Mouse (Mus musculus) liver (tissue): ENCODE measurements around the gene Vps26c.
"Not testable (repeated sequence)": the region's sequence is repeated elsewhere in the genome, so short reads cannot be mapped to it uniquely, and the experiment has no call there.

ENCODE experiments used
- DNase-seq: peaks from one replicate; pipeline ENCODE4 v3.0.0-alpha.2; 2020; ENCODE audit warnings: mixed read lengths

The Vps26c gene

DNA sequence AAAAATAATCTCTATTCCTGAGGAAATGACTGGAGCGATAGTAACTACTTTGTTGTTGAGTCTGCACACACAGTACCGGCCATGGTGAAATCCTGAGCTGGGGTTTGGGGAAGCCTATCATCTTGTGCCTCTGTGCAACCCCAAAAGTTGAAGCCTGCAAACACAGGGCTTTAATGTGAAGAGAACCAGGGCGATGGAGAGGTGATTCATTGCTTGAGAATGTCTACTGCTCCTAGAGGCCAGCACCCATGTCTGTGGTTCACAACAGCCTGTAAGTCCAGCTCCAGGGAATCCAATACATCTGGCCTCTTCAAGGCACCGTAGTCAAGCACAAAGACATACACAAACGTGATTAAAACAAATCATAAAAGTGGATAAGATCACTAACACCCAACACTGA is 39.3 kb downstream of the Vps26c start:
- DNase-seq = no peak

DNA sequence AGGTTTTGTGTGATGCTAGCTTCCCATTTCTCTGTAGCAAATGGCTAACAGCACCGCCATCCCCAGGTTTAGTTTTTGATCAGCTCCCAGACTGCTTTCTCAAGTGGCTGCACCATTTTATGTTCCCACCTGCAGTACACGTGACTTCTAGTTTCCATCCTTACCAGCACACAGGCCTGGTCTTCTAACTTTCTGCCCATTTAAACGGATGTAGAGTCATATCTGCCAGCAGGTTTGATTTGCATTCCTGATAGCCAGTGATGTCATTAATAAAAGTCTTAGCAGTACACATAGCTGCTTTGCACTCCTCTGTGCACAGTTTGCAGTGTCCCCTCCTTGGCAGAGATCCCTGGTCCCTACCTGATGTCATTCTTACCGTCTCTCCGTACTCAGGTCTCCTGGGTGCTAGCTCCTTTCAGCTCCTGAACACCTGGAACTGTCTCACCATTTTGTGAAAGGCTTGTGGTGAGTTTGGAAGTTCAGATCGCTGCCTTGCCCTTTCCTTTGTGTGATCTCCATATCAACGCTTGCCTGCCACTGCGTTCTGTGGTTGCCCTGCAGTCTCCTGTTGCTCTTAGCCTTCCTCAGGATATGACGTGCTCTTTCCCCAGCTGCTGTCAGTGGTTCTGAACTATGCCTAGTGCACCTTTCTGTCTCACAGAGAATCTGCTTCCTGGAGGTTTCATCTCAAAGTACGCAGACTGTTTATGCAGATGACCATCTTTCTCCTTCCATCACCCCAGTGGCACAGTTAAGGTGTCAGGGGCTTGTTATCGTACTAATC is 41.7 kb downstream of the Vps26c start:
- no peak for DNase-seq

DNA sequence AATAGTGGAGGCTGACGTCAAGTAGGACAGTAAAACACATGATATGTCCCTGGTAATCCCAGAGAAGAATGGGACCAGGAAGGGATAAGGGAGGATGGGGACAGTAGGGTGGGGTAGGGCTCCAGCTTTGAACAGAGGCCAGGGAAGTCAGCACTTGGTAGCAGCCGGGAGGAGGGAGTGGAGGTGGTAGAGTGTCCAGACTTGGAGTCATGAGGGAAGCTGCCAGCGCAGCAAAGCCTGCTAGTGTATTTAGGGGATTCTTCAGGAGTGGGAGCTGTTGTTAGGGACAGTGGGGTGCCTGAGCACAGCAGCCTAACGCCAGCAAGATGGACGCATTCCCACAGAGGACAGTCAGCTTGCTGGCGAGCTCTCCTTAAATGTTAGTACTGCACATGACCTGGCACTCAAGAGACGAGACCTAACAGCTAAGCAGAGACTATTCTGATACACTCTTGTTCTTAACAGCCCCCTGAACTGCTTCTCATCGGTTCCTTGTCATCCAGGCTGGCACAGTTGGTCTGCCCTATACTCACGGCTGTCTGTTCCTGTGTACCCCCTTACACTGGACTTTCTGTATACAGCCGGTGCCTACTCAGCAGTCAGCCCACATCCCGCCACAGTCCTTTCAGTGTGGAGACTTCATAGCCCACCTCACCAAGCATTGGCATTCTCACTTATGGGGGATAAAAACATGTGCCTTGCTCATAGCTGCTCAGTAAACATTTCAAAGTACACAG is 53.4 kb downstream of the Vps26c start:
- DNase-seq = no peak

DNA sequence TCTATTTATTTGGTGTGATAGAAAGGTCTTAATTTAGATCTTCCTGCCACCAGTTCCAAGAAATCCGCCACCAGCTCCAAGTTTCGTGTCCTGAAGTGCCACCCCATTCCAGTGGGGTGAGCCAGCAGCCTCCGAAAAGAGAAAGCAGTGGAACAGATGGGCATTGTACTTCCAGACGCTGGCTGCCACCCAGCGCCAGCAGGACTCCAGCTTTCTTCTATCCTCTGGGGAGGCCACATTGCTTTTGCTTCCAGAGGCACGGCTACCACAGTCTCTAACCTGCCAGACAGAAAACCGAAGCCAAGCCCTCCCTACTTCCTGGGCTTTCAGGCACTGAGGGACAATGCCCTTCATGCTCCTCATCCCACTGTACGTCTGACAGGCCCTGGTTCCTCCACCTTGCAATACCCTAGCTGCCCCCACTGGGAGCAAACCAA is 54.1 kb downstream of the Vps26c start:
- no peak for DNase-seq

DNA sequence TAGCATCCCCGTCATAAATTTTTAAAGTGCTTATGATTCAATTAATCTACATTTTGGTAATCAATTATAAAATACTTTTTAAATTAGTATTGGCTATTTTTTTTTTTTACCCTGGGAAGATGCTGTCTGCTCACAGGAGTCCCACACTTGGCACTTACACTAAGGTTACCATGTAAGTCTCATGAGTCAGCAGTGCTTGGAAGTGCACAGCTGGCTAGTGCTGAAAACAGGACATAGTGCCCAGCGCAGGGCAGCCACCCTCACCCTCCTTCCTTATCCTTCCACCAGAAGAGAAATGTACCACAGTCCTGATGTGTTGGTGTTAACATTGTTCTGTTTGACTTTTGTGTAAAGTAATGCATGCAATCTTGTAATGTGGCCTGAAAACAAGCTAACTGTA is 58.2 kb downstream of the Vps26c start:
- DNase-seq = no peak

DNA sequence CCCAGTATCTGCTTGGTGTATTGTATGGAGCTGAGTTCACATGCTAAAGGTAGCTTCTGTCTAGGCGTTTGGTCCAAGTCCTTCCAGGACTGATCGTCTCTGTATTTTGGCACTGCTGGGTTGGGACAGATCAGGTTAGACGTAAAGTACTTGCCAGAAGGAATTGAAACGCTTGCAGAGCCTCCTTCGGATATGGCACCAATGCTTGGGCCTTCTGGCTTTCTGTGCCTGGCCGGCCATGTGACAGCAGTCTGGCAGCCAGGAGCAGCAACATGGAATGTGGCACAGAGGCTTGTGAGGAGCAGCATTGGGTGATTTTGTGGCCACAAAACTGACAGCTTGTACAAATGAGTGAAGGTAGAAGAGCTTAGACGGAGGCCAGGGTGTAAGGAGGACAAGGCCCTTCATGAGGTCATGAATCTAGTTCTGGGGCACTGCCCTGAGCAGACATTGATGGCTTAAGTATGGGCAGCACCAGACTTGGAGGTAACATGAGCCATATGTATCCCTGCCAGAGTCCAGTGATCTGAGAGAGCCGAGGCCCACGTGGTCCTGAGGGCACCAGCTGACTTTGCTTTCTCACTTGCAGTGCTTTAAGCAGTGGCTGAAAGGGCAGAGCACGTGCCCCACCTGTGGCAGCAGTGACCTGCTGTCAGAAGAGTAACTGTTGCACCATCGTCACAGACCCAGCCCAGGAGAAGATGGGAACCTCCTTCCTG is 59.1 kb downstream of the Vps26c start:
- DNase-seq = no peak

DNA sequence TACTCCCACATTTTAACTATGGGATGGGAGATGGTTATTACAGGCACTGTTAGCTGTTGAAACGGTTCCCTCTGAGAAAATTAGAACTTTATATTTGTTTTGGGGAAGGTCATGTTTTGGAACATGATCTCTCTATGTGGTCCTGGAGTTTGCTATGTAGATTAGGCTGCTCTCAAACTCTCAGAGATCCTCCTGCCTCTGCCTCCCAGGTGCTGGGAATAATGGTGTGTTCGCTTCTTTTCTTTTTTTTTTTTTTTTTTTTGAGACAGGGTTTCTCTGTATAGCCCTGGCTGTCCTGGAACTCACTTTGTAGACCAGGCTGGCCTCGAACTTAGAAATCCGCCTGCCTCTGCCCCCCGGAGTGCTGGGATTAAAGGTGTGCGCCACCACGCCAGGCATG is 60.3 kb downstream of the Vps26c start:
- not testable (repeated sequence) for DNase-seq

DNA sequence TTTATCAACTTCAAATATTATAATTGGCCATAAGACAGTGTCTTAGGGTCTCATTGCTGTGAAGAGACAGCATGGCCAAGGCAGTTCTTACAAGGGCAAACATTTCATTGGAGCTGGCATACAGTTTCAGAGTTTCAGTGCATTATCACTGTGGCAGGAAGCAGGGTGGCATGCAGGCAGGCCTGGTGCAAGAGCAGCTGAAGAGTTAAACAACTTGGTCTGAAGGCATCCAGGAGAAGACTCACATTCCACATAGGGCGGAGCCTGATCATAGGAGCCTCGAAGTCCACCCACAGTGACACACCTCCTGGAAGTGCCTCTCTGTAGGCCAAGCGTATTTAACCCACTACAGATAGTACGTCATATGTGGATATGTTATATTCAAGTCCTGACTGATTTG is 60.7 kb downstream of the Vps26c start:
- no peak for DNase-seq

DNA sequence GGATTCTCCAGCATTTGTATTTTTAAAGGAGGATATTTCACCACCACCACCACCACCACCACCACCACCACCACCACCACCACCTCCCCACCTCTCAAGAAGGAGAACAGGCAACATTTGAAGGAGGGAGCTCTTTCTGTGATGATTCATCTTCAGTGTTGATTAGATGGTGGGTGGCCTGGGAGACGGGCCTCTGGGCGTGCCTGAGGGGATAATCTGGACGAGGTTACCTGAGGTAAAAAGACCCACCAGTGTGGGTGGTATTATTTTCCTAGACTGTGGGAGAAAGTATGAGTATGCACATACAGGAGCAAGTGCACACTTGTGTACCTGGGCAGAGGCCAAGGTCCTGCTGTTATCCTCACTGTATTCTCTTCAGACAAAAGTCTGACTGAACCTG is 62.6 kb downstream of the Vps26c start:
- DNase-seq = no peak

DNA sequence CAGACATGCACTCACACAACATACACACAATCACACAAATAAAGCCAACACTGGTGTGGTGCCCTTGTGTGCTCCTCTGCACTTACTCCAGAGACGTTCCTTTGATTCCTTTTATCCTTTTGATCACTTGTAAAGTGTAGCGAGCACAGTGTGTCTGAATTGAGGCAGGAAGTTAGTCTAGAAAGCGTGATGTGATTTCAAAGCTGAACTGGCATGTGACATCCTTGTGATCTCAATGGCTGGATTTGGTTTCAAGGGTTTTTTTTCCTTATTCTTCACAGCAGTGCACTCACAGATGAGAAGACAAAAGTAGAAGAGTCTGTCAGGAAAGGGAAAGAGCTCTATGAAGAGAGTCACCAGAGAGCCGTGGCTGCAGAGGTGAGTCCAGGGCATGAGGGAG is 72.5 kb downstream of the Vps26c start:
- no peak for DNase-seq

DNA sequence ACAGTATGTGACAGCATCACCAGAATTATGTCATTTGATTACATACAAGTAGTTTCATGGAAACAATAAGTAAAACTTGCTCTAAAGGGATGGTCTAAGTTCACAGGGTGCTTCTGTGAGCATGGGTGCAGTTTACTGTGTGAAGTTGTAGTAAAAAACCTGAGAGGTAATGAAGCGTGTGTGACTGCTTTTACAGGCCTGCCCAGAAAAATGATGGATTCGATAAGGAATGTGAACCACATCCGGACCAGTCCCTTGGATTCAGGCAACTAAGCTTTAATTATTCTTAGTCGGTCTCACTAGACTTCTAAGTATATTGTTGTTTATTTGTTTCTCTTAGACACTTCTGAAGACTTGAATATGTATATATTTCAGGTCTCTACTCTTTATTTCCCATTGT is 73.9 kb downstream of the Vps26c start:
- no peak for DNase-seq

DNA sequence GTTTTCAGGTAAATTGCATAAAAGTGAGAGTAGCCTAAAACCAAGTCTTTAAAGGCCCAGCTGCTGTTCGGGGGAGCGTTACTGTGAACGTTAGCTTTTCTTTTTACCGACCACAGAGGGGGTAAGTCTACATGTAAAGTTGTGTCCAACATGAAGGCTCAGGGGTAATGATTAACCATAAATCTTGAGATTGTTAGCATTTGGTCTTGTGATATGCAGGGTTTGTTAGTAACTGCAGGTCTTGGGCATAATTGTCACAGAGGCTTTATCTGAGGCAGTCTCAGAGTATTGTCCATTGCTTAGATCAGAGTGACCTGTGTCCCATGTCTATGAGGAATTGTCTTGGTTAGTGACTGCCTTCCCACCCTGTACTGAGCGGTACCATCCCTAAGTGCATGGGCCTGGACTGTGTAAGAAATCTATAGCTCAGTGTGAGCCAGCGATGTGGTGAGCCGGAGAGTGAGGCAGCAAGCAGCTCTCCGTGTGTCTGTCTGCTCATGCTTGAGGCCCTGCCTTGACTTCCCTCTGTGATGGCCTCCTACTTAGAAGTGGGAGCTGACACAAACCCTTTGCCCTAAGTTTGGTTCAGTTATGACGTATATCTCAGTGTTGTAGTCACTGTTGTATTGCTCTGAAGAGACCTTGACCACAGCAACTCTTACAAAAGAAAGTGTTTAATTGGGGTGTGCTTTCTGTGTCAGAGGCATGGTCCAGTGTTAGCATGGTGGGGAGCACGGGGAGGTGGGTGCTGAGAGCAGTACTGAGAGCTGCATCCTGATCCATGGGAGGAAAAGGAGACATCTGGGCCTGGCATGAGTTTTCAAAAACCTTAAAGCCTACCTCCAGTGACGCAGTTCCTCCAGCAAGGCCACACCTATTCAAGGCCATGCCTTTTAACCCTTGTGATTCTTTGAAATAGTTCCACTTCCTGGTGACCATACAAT is 74.8 kb downstream of the Vps26c start:
- no peak for DNase-seq

DNA sequence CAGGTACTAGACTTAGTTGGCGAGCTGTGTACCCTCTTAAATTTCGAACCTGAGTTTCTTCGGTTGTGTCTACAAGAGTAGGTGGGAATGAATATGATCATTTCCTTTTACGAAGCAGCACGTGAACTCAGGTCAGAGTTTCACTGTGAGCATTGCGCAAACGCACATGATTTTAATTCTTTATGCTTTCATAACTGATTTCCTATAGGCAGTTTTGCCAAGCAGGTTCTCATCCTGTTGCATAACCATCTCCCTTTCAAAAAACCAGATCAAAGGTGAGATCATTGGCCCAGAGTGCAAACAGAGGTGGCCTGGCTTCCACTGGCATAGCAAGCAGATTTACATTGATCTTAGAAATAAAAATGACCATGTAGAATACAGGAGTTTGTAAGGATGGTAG is 77.0 kb downstream of the Vps26c start:
- no peak for DNase-seq

DNA sequence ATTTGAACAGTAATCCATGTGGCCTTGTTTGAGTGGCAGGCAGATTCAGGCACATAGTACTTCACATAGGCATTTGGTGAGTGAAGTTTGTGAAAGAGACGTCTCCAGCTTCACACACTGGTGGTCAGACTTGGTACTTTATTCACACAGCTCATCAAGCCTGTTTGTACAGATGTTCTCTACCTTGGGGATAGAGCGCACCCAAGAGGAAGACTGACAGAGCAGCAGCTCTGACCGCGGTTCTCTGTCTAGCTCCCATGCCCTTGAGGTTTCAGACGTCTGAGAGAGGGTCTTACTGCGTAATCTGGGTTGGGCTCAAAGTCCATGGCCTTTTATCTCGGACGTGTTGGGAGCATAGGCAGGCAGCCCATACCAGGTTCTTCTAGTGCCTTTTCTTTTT is 77.5 kb downstream of the Vps26c start:
- no peak for DNase-seq
